In genomic region chr10:80881301-80881700, GRCm38 (mm10) we compare ENCODE assay signal across 9 mouse cellular contexts. TPM values are rescaled to one million over a fixed set of nuclear protein-coding genes. Genes with fewer than 3 reads are reported as not detected.
DNase-seq lines count a peak whose midpoint lies in the region; ATAC-seq and TF ChIP-seq lines count a peak whose summit lies in the region.
"Had no signal": no experiment of that assay in that cellular context is flagged by ENCODE, and none has a peak within 500 bp of the region (broad histone marks: within the 10 kb centered on the region; RNA-seq: fewer than 3 reads in every experiment).

No protein-coding gene starts in this region.

- H3K27me3 ChIP-seq in intestine, embryonic 14.5 days (replicated peaks; ENCODE audit: control insufficient read depth, insufficient read depth, low read length), result no peaks in the 10 kb centered on the region
- H3K27me3 ChIP-seq in intestine, embryonic 16.5 days (replicated peaks; ENCODE audit: control insufficient read depth, insufficient read depth, low read length), result no peaks in the 10 kb centered on the region

- H3K36me3 ChIP-seq in intestine, embryonic 14.5 days (ENCODE audit: control insufficient read depth, insufficient read depth, low read length), result no peaks in the 10 kb centered on the region
- H3K36me3 ChIP-seq in intestine, embryonic 16.5 days (ENCODE audit: control insufficient read depth, insufficient read depth, low read length), result no peaks in the 10 kb centered on the region
- H3K36me3 ChIP-seq in ES-E14 (ENCODE audit: control insufficient read depth, insufficient read depth, low read length, poor library complexity, severe bottlenecking), result no peaks in the 10 kb centered on the region

- no peak overlapping the region for H3K4me2 ChIP-seq in intestine, embryonic 14.5 days (ENCODE audit: low read length)
- H3K4me2 ChIP-seq in intestine, embryonic 16.5 days (ENCODE audit: low read depth, low read length), result no peak overlapping the region

- peak; percentile 93 for DNase-seq in intestine, embryonic 14.5 days (ENCODE audit: low spot score)
- DNase-seq in ES-E14 (ENCODE audit: low read depth, low spot score), result peak; percentile 65
- peak; percentile 74 for DNase-seq in c-Kit-positive CD71-positive TER-119-positive erythroid progenitor cells, embryonic 14.5 days (ENCODE audit: low spot score)
- peak; percentile 69 to 77 for DNase-seq in gastrocnemius, adult 8-10 months (ENCODE audit: low spot score in 2 of 2)
- DNase-seq in left cerebral cortex, postnatal 4 days, result peak; percentile 79
- DNase-seq in ovary, postnatal 36 days (ENCODE audit: low spot score), result peak; percentile 63
- peak; percentile 91 for DNase-seq in thymus, postnatal 4 days

- no peaks in the 10 kb centered on the region for H3K4me1 ChIP-seq in intestine, embryonic 14.5 days (replicated peaks; ENCODE audit: control insufficient read depth, insufficient read depth, low read length)
- no peaks in the 10 kb centered on the region for H3K4me1 ChIP-seq in intestine, embryonic 16.5 days (ENCODE audit: control insufficient read depth, insufficient read depth, low read length)
- H3K4me1 ChIP-seq in ES-E14 (ENCODE audit: control insufficient read depth in 2 of 2, insufficient read depth in 2 of 2, low read length in 2 of 2, poor library complexity in 1 of 2), result peaks cover 0 to 8% of the 10 kb centered on the region in 2 experiments; a peak in 2 of 4 replicates

- 27% methylated on average over 10 of the region's 10 CpGs for WGBS in intestine, embryonic 14.5 days
- 29% methylated on average over 10 of the region's 10 CpGs for WGBS in intestine, embryonic 16.5 days

- intact Hi-C loops in left cerebral cortex, postnatal 4 days (cut with DNase I), result loop anchor here (5.0 kb wide), 1 partner anchor 59 kb away; no protein-coding TSS in a partner anchor

- in situ Hi-C loops in ES-E14 (cut with MboI; ENCODE audit: low sequenced_read_pairs in 2 of 2, unreplicated experiment in 2 of 2), result no loop called here

- no peak for ATAC-seq in intestine, embryonic 14.5 days (replicated peaks; ENCODE audit: low FRiP score, low TSS enrichment, low read depth)
- no peak for ATAC-seq in intestine, embryonic 16.5 days

- no peaks in the 10 kb centered on the region for H3K9me3 ChIP-seq in intestine, embryonic 14.5 days (ENCODE audit: control insufficient read depth, low read length)
- no peaks in the 10 kb centered on the region for H3K9me3 ChIP-seq in intestine, embryonic 16.5 days (ENCODE audit: control insufficient read depth, low read length)
- H3K9me3 ChIP-seq in ES-E14 (ENCODE audit: control insufficient read depth, insufficient read depth, low read depth, low read length), result no peaks in the 10 kb centered on the region
- H3K9me3 ChIP-seq: megakaryocyte, embryonic 14.5 days had no signal

- H3K4me3 ChIP-seq in intestine, embryonic 14.5 days (ENCODE audit: low read depth, low read length), result no peak overlapping the region
- no peak overlapping the region for H3K4me3 ChIP-seq in intestine, embryonic 16.5 days (ENCODE audit: low read length)
- no peak overlapping the region for H3K4me3 ChIP-seq in ES-E14 (ENCODE audit: insufficient read depth in 1 of 2, low read depth in 1 of 2, low read length in 2 of 2, poor library complexity in 1 of 2, severe bottlenecking in 1 of 2)

- no peak overlapping the region for H3K27ac ChIP-seq in intestine, embryonic 14.5 days (ENCODE audit: low read depth)
- no peak overlapping the region for H3K27ac ChIP-seq in intestine, embryonic 16.5 days (ENCODE audit: low read length)
- no peak overlapping the region for H3K27ac ChIP-seq in ES-E14 (ENCODE audit: insufficient read depth, low read depth, low read length, poor library complexity, severe bottlenecking)

- no peak overlapping the region for H3K9ac ChIP-seq in intestine, embryonic 14.5 days (ENCODE audit: low read length)
- no peak overlapping the region for H3K9ac ChIP-seq in intestine, embryonic 16.5 days (ENCODE audit: low read depth, low read length)
- H3K9ac ChIP-seq in ES-E14 (ENCODE audit: insufficient read depth, low read depth, low read length, poor library complexity, severe bottlenecking), result no peak overlapping the region

TF ChIP-seq in ES-E14, 5 proteins besides CTCF, POLR2A, EP300 and RAD21:
- TF ChIP-seq ZC3H11A (IDR thresholded peaks at IDR 0.05; ENCODE audit: borderline replicate concordance, low read depth, low read length), result no peak; the same call in none of the 2 replicates
- TF ChIP-seq MAFK (IDR thresholded peaks at IDR 0.05; ENCODE audit: insufficient read depth, low read depth, low read length), result no peak
- TF ChIP-seq HCFC1 (IDR thresholded peaks at IDR 0.05; ENCODE audit: borderline replicate concordance, insufficient read depth, low read length), result no peak
- TF ChIP-seq ZNF384 (IDR thresholded peaks at IDR 0.05; ENCODE audit: low read depth, low read length), result no peak
- TF ChIP-seq CHD2 (IDR thresholded peaks at IDR 0.05; ENCODE audit: low read depth, low read length), result no peak
TF ChIP-seq in ES-E14: peak in this region for 0.

RNA-seq across cellular contexts. Expression of gene Tmprss9, which starts 9.7 kb away (rescaled TPM):
- 0.04 TPM in 1 of 2 replicates, not detected in the other for polyA plus RNA-seq in intestine, embryonic 14.5 days (2014; fragmentation: Nextera tagmentation; extraction: Ambion mirVana)
- 0.06 TPM in 1 of 2 replicates, not detected in the other for polyA plus RNA-seq in intestine, embryonic 16.5 days (2015; fragmentation: Nextera tagmentation; extraction: Ambion mirVana)
- total RNA-seq in ES-E14 (2012; rRNA removed), result 0.26 TPM in 1 of 2 replicates, not detected in the other
- total RNA-seq in gastrocnemius, adult 8-10 months (2022), result under 1 TPM in 1 of 4 experiments, not detected in 3; 0.13 TPM
- under 1 TPM; 0.12 to 0.42 TPM for total RNA-seq in left cerebral cortex, postnatal 4 days (2021)

RNA-seq across cellular contexts. Expression of gene Timm13, which starts 19.5 kb away (rescaled TPM):
- 392 and 393 TPM in 2 replicates for polyA plus RNA-seq in intestine, embryonic 14.5 days (2014; fragmentation: Nextera tagmentation; extraction: Ambion mirVana)
- polyA plus RNA-seq in intestine, embryonic 16.5 days (2015; fragmentation: Nextera tagmentation; extraction: Ambion mirVana), result 390 and 410 TPM in 2 replicates
- total RNA-seq in ES-E14 (2012; rRNA removed), result 219 and 244 TPM in 2 replicates
- 100 to 1,000 TPM; 119 to 143 (median 123) TPM for total RNA-seq in gastrocnemius, adult 8-10 months (2022)
- 100 to 1,000 TPM; 147 TPM for total RNA-seq in left cerebral cortex, postnatal 4 days (2021)

RNA-seq across cellular contexts. Expression of gene Sppl2b, which starts 26.2 kb away (rescaled TPM):
- 27.0 and 30.6 TPM in 2 replicates for polyA plus RNA-seq in intestine, embryonic 14.5 days (2014; fragmentation: Nextera tagmentation; extraction: Ambion mirVana)
- 36.2 and 36.6 TPM in 2 replicates for polyA plus RNA-seq in intestine, embryonic 16.5 days (2015; fragmentation: Nextera tagmentation; extraction: Ambion mirVana)
- 38.9 and 66.1 TPM in 2 replicates for total RNA-seq in ES-E14 (2012; rRNA removed)
- 10 to 100 TPM; 11.3 to 12.5 (median 11.7) TPM for total RNA-seq in gastrocnemius, adult 8-10 months (2022)
- 10 to 100 TPM; 77.4 to 86.2 TPM for total RNA-seq in left cerebral cortex, postnatal 4 days (2021)

RNA-seq across cellular contexts. Expression of gene Lsm7, which starts 26.3 kb away (rescaled TPM):
- polyA plus RNA-seq in intestine, embryonic 14.5 days (2014; fragmentation: Nextera tagmentation; extraction: Ambion mirVana), result 406 and 412 TPM in 2 replicates
- polyA plus RNA-seq in intestine, embryonic 16.5 days (2015; fragmentation: Nextera tagmentation; extraction: Ambion mirVana), result 198 and 240 TPM in 2 replicates
- total RNA-seq in ES-E14 (2012; rRNA removed), result 385 and 464 TPM in 2 replicates
- 10 to 100 TPM in 3 of 4 experiments, 1 to 10 TPM in 1; 6.2 to 19.0 (median 14.5) TPM for total RNA-seq in gastrocnemius, adult 8-10 months (2022)
- 10 to 100 TPM; 62.0 to 67.4 TPM for total RNA-seq in left cerebral cortex, postnatal 4 days (2021)

RNA-seq across cellular contexts. Expression of gene Lmnb2, which starts 36.7 kb away (rescaled TPM):
- polyA plus RNA-seq in intestine, embryonic 14.5 days (2014; fragmentation: Nextera tagmentation; extraction: Ambion mirVana), result 15.5 and 18.3 TPM in 2 replicates
- 38.6 and 41.0 TPM in 2 replicates for polyA plus RNA-seq in intestine, embryonic 16.5 days (2015; fragmentation: Nextera tagmentation; extraction: Ambion mirVana)
- 66.5 and 88.2 TPM in 2 replicates for total RNA-seq in ES-E14 (2012; rRNA removed)
- 1 to 10 TPM; 2.1 to 4.0 (median 2.3) TPM for total RNA-seq in gastrocnemius, adult 8-10 months (2022)
- total RNA-seq in left cerebral cortex, postnatal 4 days (2021), result 10 to 100 TPM; 28.5 to 35.7 TPM
